Mouse (Mus musculus) inflammation-experienced regulatory T-cells, adult 6 months (primary cell): ENCODE measurements around the gene Hspa12a. TPM values are rescaled to one million over a fixed set of nuclear protein-coding genes. Genes with fewer than 3 reads are reported as not detected.

ENCODE experiments used
- ATAC-seq: one replicate; pipeline ENCODE4 v1.8.0; 2017
- polyA plus RNA-seq, 3 experiments: library from polyadenylated mRNA; unstranded; fragments of 100-300 nt; shearing (Covaris generic); gene quantifications; one replicate each; pipeline ENCODE4 v1.2.1; 2017

The Hspa12a gene
- under 1 TPM in 2 of 3 experiments, not detected in 1; 0.57 to 0.92 TPM for polyA plus RNA-seq

DNA sequence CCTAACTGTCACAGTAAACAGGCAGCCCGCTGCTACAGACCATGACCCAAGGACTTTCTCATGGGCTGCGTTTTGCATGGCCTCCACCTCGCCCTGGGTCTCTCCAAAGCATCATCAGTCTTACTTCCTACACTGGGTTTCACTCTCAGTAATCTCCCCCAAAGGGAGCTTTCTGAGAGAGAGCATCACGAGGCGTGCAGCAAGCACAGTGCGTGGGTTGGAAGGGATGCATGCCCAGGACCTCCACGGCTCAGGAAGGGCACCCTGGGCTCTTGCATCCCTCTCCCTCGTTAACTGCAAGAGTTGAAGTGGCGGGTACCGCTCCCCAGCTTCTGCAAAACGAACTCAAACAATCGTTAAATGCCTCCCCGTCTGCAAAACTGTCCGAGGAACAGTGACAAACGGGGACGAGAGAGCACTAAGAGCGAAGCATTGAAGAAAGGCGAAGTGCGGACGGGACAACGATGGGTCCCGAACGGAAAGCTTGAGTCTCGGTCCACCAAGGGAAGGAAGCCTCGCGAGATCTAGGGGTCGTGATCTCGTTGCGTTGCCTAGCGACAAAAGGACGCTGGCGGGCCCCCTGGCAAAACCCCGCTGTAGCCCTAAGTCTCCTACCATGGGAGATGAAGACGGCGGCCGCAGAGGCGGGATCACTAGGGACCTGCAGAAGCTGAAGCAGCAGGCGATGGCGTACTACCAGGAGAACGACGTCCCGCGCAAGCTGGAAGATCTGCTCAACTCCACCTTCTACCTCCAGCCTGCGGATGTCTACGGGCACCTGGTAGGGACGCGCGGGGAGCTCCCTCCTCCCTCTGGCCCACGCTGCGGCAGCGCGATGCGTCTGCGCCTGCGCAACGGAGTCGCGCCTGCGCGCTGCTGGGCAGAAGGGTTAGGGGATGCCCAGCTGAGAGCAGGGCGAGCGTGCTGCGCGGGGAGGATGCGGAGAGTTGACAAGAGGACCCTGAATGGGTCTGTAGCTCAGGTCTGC lies at the start of gene Hspa12a, which contains the start of gene Eno4:
Gene Hspa12a, minus strand, starts transcription at position 814 of the 988 bp plus-strand sequence.
Gene Eno4, plus strand, starts transcription at position 585 of the 988 bp plus-strand sequence.
- peak; percentile 96 for ATAC-seq

DNA sequence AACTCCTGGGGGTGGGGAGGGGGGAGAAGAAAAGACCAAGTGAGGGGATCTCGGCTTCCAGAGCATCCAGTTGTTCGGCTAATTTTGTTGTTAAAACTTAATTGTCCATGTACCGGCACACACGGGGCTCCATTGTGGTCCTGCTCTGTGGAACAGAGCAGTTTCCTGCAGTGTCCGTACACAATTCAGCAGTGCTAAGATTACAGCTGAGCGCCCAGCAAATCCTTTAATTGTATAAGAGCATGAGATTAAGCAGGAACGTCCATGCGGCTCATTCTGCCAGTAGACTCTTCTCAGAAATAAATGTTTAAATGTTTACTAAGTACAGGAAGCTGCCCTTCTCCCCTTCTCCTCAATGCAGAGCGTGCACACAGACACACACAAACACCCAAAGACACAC lies 38.1 kb upstream of the Hspa12a start:
- ATAC-seq = no peak

DNA sequence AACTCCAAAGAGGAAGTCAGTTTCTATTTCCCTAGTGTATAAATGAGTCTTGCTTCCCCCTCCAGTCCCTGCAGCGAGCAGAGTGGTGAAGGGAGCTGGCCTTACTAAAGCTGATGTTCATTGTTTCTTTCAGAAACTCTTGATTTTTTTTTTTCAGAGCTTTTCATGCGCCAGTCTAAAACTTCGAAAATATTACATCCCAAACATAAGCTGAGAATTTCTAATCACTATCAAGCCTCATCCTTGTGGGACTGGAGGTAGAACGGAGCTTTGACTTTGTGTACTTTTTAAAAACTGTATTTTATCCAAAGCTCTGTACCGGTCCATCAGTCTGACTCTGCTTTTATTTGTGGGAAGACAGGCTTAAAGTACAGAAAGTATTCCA lies 36.6 kb upstream of the Hspa12a start:
- no peak for ATAC-seq

DNA sequence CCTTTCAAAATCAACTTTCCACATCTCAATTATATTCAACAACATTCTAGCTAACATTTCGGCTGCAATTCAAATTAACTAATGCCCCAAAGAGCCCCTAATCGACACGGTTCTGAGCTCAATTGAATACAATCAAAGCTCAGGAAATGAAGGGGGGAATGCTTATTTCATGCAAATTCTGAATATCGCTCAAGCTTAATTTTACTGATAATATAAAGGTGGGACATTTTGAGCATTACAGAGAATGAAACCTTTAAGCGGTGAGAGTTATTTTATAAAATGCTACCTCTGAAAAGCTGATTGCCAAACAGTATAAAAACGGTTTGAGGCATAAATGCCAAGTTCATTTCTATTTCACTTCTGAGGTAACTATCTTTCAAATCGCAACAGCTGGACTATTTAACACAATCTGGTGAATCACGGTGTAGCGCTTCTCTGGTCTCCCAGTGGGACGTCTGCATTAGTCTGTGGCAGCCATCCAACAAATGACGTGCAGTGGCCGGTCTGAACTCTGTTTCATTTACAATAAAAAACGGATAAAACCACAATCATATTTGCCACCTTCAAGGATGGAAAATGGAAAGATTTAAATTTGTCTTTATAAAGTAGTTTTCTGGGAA lies 36.1 kb upstream of the Hspa12a start:
- no peak for ATAC-seq

DNA sequence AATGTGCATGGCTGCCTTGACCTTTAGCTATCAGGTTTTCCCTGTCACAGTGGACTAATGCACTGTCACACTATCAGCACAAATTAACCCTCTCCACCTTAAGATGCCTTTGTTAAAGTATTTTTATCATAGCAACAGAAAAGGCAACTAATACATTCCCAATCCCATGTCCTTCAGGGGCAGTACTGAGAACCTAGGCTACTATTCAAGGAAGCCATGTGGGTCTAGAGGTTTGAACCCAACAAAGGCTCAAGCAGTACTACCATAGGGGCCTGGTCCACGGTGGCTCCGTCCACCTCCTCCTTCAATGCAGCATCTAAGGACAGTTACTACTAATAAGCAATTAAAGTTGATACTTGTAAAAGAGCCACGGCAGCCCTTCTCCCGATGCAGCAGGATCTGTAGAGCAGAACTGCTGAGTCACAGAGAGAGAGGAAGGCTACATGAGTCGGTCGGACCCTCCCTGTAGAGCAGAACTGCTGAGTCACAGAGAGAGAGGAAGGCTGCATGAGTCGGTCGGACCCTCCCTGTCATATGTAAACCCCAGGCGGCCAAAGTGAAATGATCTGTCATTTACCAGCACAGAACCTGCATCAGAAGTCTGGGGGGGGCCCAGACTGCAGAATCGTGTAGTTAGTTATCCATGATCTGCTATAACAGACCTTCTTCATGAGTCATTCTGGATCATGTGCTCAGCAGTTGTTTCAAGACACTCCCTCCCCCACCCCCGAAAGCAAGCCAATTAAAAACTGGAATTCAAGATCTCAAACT lies 35.1 kb upstream of the Hspa12a start:
- ATAC-seq = no peak

DNA sequence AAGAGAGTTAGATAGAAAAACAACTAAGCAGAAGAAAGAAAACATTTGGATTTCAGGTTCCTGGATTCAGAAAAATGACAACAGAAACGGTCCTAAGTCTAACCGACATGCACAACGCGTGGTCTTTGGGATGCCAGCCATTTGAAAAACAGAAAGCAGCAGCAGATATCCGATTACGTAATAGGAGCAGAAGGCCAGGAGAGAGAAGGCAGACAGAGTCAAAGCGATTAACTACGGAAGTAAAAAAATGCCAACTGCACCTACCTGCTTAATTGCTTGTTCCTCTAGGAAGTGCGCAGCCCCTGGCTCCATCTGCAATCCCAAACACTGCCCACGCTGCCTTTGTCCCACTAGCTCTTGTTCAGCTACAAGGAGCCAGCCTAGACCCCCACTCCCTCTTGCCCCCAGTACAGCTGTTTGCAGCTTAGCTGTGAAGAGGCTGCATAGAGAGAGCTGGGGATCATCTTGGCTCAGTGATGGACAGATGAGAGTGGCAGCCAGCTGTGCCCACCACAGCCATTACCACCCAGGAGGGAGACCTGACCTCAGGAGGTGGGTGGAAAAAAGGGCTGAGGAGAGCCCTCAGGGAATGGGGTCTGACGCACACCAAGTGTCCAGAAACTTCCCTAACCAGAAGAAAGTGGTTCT lies 31.9 kb upstream of the Hspa12a start:
- no peak for ATAC-seq

DNA sequence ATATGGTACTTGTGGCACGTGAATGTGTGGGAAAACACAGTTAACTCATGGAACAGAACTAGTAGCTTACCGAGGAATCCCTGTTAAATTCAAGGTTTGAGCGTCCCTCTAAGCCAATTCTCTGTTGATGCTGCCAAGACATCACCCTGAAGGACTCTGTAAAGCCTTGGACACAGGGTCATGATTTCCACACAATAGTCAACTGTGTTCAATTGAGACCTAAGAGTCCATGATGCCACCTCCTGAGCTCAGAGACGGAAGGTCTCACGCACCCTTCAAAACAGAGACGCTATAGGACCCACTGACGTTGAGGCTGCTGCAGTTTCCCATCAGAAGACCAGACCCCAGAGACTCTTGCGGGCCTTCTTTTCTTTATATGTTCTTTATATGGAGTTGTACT lies 30.7 kb upstream of the Hspa12a start:
- no peak for ATAC-seq

DNA sequence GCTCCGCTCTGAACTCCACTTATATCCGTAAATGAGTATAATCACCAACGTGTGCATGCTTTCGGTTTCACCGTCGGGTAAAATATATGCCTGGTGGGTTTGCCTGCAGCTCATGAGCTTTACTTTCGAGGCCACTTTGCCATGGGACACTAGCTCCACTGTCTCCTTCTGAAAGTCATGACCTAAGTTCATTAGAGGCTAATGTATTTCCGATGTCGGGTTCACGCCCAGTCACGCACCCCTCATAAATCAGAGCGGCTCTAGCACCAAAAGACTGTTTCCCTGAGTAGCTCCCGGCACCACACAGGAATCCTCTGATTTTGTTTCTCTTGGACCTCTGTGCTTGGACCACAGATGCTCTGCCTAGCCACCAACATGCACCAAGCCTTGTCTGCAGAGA lies 27.4 kb upstream of the Hspa12a start:
- no peak for ATAC-seq

DNA sequence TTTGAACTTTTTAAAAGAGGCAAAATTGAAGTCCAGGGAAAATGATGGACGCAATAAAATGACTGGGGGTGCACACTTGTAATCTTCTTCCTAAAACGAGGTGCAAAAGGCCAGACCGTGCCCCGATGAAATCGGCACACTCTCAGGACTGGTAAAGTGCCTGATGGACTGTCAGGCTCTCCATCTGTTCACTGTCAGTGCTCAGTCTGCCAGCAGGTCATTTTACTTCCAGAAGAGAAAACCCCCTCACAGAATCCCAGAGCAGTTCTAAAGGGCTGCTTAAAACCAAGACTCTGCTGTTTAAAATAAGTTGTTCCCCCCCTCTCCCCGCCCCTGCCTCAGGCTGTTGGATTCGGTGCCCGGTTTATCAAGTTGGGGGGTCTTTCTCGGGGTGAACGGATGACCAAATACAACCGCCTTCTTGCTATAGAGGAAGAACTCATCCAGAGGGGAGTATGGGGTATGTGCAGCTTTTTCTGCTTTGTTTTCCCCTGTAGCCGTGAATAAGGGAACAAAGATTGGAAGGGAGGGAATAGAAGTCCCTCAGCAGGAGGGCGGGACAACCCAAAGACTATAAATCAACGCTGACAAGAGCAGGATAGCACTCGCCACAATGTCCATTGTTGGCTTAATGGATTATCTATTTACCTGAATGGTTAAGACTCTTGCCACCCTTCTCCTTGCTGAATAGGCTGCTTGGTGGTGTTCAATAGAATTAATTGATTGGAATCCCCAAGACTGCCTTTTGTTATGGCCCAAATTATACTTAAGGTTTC lies 25.5 kb upstream of the Hspa12a start:
- no peak for ATAC-seq

DNA sequence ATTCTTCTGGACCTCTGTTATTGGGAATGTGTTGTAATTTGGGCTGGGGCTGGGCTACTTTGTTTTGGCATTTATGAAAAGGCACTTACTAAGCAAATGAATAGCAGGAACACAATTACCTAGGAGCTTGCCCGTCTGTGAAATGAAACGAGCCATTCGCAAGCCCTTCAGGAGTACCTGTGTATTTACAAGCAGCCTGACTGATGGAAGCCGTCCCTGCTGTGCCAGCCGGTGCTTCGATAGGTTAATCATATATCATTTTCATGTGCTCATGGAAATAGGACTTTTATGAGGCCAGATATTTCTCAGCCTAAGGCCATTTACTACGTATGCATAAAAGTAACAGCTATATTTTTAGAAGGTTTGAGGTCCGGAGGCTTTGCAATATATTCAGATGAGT lies 19.6 kb upstream of the Hspa12a start:
- ATAC-seq = no peak

DNA sequence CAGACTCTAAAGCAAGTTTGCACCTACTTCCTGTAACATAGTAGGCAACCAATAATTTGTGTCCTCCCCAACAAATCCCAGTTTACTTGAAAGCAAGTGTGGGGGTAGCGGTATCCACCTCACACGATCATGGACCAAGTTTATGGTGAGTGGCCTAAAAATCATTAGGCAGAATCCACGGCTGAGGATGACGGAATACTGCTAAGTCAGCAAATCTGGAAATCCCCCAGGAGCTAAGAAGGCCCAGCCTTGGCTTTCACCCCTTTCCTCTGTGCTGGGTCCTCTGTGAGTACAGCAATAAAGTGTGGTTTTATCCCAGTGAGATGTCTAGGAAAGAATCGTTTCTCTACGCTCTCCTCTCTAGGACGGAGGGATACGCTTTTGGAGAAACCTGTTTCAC lies 11.3 kb upstream of the Hspa12a start:
- ATAC-seq = no peak

DNA sequence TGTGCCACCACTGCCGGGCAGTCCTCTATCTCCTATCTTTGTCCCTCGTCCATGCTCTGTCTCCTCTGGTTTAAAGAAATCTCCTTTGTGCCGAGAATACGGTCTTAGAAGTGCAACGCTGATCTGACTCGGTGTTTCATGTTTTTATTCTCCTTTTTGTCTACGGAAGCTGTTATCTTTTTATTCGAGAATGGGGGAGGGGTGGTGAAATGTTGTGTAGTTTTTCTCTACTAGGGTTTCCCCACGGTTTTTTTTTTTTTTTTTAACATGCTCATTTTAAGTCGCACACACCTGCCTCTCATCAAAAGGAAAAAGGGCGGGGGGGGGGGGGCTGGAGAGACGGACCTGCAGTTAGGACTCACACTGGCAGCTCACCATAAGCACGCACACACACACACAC lies 8.8 kb upstream of the Hspa12a start:
- no peak for ATAC-seq

DNA sequence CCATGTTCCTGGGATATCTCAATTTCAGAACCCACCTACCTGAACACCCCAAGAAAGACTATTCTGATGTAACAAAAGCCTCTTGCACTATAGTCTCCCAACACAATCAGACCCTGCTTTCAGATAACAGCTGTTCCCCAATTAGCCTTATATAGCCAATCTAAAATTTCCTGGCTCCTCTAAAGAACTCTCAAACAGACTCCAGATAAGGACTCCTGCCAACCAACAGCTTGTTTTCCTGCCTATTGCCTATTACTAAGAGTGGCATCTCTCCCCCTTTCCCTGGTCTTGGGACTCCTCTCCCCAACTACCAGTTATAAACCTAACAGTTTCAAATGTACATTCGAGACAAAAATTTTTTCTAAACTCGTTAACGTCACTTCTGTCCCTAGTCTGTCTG lies 8.1 kb upstream of the Hspa12a start:
- no peak for ATAC-seq

DNA sequence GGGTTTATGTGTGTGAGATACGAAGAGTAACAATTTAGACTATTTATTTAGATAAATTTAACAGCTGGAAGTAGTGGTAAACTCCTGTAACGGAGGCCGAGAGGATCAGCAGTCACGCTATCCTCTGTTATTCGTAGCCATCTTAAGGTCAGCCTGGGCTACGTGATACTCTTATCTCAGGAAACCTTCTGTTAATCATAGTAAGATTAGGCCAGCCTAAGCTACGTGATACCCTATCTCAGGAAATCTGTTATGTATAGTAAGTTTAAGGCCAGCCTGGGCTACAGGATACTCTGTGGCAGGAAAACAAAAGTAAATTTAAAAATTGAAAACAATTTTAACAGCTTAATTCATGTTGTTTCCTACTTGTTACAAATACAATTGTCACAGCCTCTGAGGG lies 2.5 kb upstream of the Hspa12a start:
- no peak for ATAC-seq

DNA sequence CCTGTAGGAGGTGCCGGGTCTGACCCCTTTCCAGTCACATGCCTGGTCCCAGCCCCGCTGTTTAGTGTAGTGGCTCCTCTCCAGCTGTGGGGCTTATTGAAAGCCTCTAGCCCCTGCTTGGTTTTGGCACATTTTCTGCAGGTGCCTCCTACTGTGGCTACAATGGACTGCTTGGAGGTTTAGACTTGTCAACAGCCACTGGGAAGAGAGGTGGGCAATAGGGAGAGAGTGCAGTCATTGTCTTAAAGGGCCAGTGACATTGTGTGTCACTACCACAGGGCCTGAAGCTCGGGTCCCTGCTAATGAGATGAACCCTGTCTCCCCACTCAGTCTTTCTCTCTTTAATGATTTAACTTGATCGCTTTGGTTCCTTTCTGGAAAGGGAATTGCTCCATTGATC lies 10.4 kb downstream of the Hspa12a start:
- ATAC-seq = no peak

DNA sequence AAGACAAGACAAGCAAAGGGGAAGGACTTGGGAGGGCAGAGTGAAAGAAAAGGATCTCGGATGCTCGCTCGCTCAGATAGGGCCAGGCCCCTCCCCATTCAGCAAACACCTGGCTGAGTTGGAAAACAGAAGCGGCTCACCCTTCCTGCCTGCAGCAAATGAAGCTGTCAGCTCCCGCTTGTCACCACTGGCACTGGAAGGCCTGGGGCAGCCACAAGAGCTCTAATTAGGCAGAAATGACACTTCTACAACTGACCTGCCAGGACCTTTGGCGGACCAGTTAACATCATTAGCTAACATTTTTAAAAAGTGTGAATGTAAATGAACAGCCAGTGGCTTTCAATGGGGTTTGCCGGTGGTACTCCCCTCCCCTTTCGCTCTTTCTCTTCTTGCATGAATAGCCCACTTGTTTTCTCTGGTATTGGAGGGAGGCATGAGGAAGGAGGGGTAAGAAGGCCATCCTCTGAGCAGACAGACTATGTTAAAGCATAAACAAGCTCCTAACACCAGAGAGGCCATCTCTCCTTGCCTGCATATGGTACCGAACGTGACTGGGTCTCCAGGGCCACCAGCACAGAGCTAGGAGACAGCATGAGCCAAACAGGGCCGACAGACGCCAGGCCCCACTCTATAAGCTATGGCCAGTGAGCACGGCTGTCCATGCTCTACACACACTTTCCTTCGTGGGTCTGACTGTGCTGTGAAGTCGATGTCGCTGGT lies 12.2 kb downstream of the Hspa12a start:
- no peak for ATAC-seq

DNA sequence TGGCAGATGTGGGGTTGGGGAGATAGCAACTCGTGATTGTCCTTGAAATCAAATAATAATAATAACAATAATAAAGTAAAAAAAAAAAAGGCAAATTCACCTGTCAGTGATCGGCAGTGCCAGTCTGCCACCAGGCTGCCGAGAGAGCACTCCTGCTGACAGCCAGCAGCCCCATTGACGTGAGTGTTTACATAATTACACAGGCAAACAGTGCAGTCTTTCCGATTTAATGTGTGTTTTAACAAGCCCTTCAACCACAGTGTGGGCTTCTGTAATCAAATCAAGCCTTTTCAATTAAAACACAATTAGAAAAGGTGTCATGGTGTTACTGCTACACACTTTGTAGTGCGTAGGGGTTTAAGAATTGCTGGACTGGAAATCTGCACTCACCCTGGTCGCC lies 24.3 kb downstream of the Hspa12a start:
- no peak for ATAC-seq

DNA sequence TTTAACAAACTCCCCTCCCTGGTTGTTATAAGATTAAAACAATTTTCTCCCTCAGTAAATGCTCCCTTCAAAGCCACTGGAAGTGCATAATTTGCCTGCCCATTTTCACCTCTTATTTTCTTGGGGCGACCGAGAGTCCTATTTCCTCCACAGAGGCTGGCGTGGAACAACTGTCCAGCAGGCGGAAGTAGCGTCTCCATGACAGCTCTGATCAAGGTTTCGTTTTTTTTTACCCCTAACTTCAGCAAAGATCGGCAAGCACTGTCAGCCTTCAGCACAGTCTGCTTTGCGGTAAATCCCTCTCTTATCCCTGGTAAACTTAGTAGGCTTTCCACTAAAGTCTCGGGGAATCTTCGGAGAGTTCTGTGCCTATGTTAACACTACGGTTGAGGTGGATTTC lies 24.9 kb downstream of the Hspa12a start:
- no peak for ATAC-seq

DNA sequence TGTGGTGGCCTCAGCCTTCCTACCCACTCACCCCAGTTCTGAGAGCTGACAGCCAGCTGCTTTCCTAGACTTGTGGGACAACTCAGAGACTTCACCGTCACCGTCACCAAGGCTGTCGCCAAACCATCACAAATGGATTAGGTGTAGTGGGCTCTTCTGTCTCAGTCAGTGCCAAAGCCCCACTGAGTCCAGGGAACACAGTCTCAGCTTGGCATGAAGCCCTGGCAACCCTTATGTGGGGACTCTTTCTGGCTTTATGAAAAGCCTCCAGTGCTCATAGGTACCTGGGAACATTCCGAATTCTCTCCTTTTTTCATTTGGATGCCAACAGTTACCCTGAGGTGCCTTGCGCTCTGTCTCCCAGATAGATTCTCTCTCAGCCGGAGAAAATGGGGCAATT lies 30.2 kb downstream of the Hspa12a start:
- no peak for ATAC-seq

DNA sequence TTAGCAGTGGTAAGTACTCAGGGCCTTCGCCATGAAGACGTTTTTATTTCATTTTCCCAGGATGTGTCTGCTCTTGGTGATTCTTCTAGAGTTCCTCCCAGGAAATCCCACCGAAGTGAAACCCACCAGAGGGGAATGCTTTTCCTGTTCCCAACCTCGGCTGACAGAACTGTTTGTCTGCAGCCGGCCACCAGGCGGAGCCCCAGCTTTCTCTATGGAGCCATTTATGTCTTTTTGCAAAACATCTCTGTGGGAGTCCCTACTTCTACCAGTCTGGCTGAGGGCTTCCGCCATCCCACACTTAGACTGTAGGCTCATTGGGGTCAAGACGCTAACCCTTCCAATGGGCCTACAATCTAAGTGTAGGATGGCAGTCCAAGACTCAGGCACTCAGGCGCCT lies 32.1 kb downstream of the Hspa12a start:
- ATAC-seq = peak; percentile 65

DNA sequence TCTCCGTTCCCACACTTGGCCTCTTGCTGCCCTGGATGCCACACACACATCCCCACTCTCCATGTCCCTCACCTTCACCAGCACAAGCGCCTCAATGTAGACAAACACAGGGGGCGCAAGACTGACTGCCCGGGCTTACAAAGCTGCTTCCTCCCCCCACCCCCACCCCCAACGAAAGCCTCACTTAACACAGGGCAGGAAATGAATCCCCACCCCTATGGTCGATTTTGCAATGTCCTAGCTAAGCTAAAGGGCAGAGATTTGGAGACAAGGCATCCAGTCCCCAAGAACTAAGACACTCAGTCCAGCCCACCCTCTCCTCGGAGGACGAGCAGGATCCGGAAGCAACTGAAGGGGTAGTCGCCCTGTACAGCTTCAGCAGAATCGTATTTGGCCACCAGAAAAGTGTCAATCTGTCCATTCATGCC lies 32.5 kb downstream of the Hspa12a start:
- ATAC-seq = peak; percentile 50
